Mouse (Mus musculus) hindbrain, embryonic 15.5 days (tissue): ENCODE data around the gene Elp5. TPM values are rescaled to one million over a fixed set of nuclear protein-coding genes. Genes with fewer than 3 reads are reported as not detected.
"Not testable (repeated sequence)": the region's sequence is repeated elsewhere in the genome, so short reads cannot be mapped to it uniquely, and the experiment has no call there.

ENCODE experiments used
- ATAC-seq: fragments of 200-750 bp; cut with Nextera tagmentation; 2 replicates; pipeline ENCODE4 v1.8.0; 2017; ENCODE audit warnings: low read depth, moderate number of reproducible peaks, moderate TSS enrichment; ENCODE audit not compliant: low FRiP score
- H3K27ac ChIP-seq: fragments of 300-500 bp; sonication (generic); replicated peaks from 2 replicates; pipeline ENCODE4 v1.5.1; 2015; ENCODE audit warnings: mild to moderate bottlenecking, inconsistent platforms
- H3K27me3 ChIP-seq: fragments of 300-500 bp; sonication (generic); 2 replicates; pipeline ENCODE4 v1.6.1; 2015; ENCODE audit warnings: control low read depth, inconsistent platforms
- H3K36me3 ChIP-seq: fragments of 300-500 bp; sonication (generic); 2 replicates; pipeline ENCODE4 v1.6.1; 2015; ENCODE audit warnings: control low read depth, inconsistent platforms
- H3K4me1 ChIP-seq: fragments of 300-500 bp; sonication (generic); replicated peaks from 2 replicates; pipeline ENCODE4 v1.6.1; 2015; ENCODE audit warnings: control low read depth, inconsistent platforms
- H3K4me2 ChIP-seq: fragments of 300-500 bp; sonication (generic); 2 replicates; pipeline ENCODE4 v1.6.1; 2015; ENCODE audit warnings: moderate library complexity, mild to moderate bottlenecking, inconsistent platforms
- H3K4me3 ChIP-seq: fragments of 300-500 bp; sonication (generic); 2 replicates; pipeline ENCODE4 v1.5.1; 2015; ENCODE audit warnings: mild to moderate bottlenecking, inconsistent platforms
- H3K9ac ChIP-seq: fragments of 300-500 bp; sonication (generic); 2 replicates; pipeline ENCODE4 v1.6.1; 2015; ENCODE audit warnings: inconsistent platforms
- H3K9me3 ChIP-seq: fragments of 300-500 bp; sonication (generic); 2 replicates; pipeline ENCODE4 v1.6.1; 2016; ENCODE audit warnings: control low read depth, inconsistent platforms
- WGBS: fragments of 180-500 bp; shearing (Covaris S2); methylation state at CpG from one replicate; pipeline ENCODE4 v1.1.7; 2015; 5-methylcytosine and 5-hydroxymethylcytosine counted together
- polyA plus RNA-seq: library from polyadenylated mRNA; unstranded; fragments of >200 nt; fragmentation: Nextera tagmentation; extraction: Ambion mirVana; gene quantifications from 2 replicates; pipeline ENCODE4 v1.2.1, GENCODE M21; 2015

The Elp5 gene
- polyA plus RNA-seq, 1 experiment from 2014 or later: 174 TPM

- no peaks in the 10 kb centered on the region for H3K36me3 ChIP-seq
- H3K27me3 ChIP-seq: no peaks in the 10 kb centered on the region
- H3K4me3 ChIP-seq: peak overlapping the region; percentile 54
- H3K4me2 ChIP-seq: peak overlapping the region; percentile 89
- WGBS: under 1% methylated on average over 40 of the region's 40 CpGs
- H3K4me1 ChIP-seq: peaks cover 86% of the 10 kb centered on the region
- ATAC-seq: peak; percentile 73
- peak overlapping the region; percentile 94 for H3K27ac ChIP-seq
- peak overlapping the region; percentile 26 for H3K9ac ChIP-seq
- no peaks in the 10 kb centered on the region for H3K9me3 ChIP-seq
These were observed 39.2 kb upstream of the Elp5 start for GRCm38 (mm10) chr11:70021264-70022132.

DNA sequence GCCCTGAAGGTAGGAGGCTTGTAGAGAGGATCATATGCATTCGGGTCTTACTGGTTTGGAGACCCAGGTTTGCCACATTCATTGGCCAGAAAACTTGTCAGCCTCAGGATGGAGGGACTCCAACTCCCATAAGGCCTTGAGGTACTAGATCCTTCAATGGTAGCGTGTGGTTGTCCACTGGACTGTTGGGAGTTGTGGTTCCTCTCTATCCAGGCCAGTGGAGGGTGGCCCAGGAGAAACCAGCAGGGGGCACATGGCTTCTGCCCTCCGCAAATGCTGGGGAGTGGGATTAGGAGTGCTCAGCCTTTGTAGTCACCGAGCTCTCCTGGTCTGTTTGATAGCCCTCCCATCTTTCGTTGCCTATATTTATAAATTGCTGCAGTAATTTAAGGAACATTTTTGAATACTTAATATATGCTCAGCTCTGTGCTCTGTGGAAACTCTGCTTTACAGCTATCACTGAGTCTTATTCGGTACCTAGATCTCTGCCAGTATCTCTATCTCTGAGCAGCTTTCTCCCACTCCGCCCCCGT lies 38.5 kb upstream of the Elp5 start:
- ATAC-seq: peak; percentile 68
- under 1% methylated on average over 8 of the region's 8 CpGs for WGBS
- H3K27me3 ChIP-seq: no peaks in the 10 kb centered on the region
- peak overlapping the region; percentile 54 for H3K4me3 ChIP-seq
- H3K9me3 ChIP-seq: no peaks in the 10 kb centered on the region
- peaks cover 79% of the 10 kb centered on the region for H3K4me1 ChIP-seq
- peak overlapping the region; percentile 26 for H3K9ac ChIP-seq
- no peaks in the 10 kb centered on the region for H3K36me3 ChIP-seq
- H3K4me2 ChIP-seq: peak overlapping the region; percentile 89
- peak overlapping the region; percentile 94 for H3K27ac ChIP-seq

DNA sequence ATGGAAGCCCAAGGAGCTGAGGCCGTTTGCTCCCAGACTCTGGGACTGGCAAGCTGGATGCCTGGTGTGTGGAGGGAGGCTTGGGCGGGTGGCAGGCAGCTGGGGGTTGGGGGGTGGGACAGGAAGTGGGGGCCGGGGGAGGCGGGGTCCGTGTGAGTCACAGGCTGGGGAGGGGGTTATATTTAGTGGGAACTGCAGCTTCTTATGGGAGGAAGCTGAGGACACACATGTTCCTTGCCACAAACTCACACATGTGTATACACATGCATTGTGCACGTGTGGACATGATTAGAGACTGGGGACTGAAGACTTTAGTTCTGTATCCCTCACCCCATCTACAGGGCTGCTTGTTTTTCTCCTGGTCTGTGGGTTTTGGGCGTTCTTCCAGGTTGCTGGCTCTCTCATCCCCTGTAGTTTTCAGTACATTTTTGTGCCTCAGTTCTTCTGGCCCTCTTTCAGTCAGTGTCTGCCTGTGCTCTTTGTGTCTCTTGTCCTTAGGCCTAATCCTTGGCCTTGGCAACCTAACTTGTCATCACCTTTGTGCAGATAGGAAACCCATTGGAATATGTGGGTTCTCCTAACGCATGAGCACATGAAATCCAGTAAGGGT lies 37.8 kb upstream of the Elp5 start:
- 21% methylated on average over 7 of the region's 8 CpGs for WGBS
- Histone ChIP-seq H3K27me3 (no peaks in the 10 kb centered on the region), H3K4me2 (peak overlapping the region; percentile 89), H3K9me3 (no peaks in the 10 kb centered on the region), H3K9ac (peak overlapping the region; percentile 26), H3K4me3 (peak overlapping the region; percentile 54), H3K4me1 (peaks cover 76% of the 10 kb centered on the region), H3K27ac (peak overlapping the region; percentile 94), H3K36me3 (no peaks in the 10 kb centered on the region)
- no peak for ATAC-seq

GRCm38 (mm10) chr11:70019495-70020021 lies 37.2 kb upstream of the Elp5 start:
- no peaks in the 10 kb centered on the region for H3K36me3 ChIP-seq
- H3K9ac ChIP-seq: peak overlapping the region; percentile 86
- peak overlapping the region; percentile 94 for H3K27ac ChIP-seq
- no peaks in the 10 kb centered on the region for H3K27me3 ChIP-seq
- H3K4me3 ChIP-seq: peak overlapping the region; percentile 54
- peaks cover 75% of the 10 kb centered on the region for H3K4me1 ChIP-seq
- no peak for ATAC-seq
- WGBS: 8% methylated on average over 2 of the region's 2 CpGs
- no peaks in the 10 kb centered on the region for H3K9me3 ChIP-seq
- H3K4me2 ChIP-seq: peak overlapping the region; percentile 89

GRCm38 (mm10) chr11:70018131-70018990 lies 36.0 kb upstream of the Elp5 start:
- 2% methylated on average over 21 of the region's 25 CpGs for WGBS
- peak overlapping the region; percentile 86 for H3K9ac ChIP-seq
- peaks cover 72% of the 10 kb centered on the region for H3K4me1 ChIP-seq
- H3K4me2 ChIP-seq: peak overlapping the region; percentile 89
- no peaks in the 10 kb centered on the region for H3K27me3 ChIP-seq
- peak overlapping the region; percentile 54 for H3K4me3 ChIP-seq
- no peak for ATAC-seq
- no peaks in the 10 kb centered on the region for H3K36me3 ChIP-seq
- H3K9me3 ChIP-seq: no peaks in the 10 kb centered on the region
- H3K27ac ChIP-seq: peak overlapping the region; percentile 94

GRCm38 (mm10) chr11:70017199-70017767 lies 35.0 kb upstream of the Elp5 start:
- ATAC-seq: no peak
- peaks cover 61% of the 10 kb centered on the region for H3K4me1 ChIP-seq
- peak overlapping the region; percentile 94 for H3K27ac ChIP-seq
- H3K36me3 ChIP-seq: peaks cover 10% of the 10 kb centered on the region
- peak overlapping the region; percentile 54 for H3K4me3 ChIP-seq
- peak overlapping the region; percentile 89 for H3K4me2 ChIP-seq
- no peaks in the 10 kb centered on the region for H3K27me3 ChIP-seq
- no peaks in the 10 kb centered on the region for H3K9me3 ChIP-seq
- WGBS: 46% methylated on average over 7 of the region's 7 CpGs
- peak overlapping the region; percentile 86; the same call in 1 of the 2 replicates for H3K9ac ChIP-seq

DNA sequence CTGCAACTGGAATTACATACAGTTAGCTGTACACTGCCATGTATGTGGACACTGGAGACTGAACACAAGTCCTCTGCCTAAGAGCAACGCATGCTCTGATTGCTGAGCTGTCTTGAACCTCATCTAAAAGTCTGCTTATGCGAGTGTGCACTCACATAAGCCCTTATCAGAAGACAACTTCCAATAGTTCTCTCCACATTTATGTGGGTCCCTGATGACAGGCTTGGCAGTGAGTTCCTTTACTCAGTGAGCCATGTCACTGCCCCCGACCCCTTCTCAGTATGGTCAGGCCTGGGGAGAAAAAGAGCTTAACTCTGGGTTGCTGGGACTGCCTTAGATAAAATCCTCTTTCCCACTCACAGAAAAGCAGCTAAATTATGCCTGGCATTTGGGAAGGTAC lies 34.4 kb upstream of the Elp5 start, which contains the start of gene Dlg4:
Dlg4 (plus strand) TSS at position 274 of the 400 bp plus-strand sequence.
- Histone ChIP-seq H3K36me3 (peaks cover 15% of the 10 kb centered on the region), H3K4me3 (peak within 1 kb of the TSS; percentile 54), H3K9me3 (no peaks in the 10 kb centered on the region), H3K4me1 (peaks cover 55% of the 10 kb centered on the region), H3K27ac (peak within 1 kb of the TSS; percentile 94), H3K9ac (peak within 1 kb of the TSS; percentile 86), H3K27me3 (no peaks in the 10 kb centered on the region), H3K4me2 (peak within 1 kb of the TSS; percentile 89)
- WGBS: 79% methylated on average over 3 of the region's 3 CpGs
- ATAC-seq: no peak

DNA sequence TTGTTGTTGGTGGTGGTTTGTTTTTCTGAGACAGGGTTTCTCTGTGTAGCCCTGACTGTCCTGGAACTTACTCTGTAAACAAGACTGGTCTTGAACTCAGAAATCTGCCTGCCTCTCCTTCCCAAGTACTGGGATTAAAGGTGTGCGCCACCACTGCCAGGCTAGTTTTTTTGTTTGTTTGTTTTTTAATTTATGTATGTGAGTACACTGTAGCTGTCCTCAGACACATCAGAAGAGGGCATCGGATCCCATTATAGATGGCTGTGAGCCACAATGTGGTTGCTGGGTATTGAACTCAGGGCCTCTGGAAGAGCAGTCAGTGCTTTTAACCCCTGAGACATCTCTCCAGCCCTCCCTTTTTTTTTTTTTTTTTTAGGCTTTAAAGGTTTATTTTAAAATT lies 33.9 kb upstream of the Elp5 start:
- H3K4me1 ChIP-seq: peaks cover 55% of the 10 kb centered on the region
- not testable (repeated sequence) for ATAC-seq
- 78% methylated on average over 2 of the region's 2 CpGs for WGBS

GRCm38 (mm10) chr11:70015677-70016076 lies 33.4 kb upstream of the Elp5 start:
- 69% methylated on average over 6 of the region's 6 CpGs for WGBS
- Histone ChIP-seq H3K9me3 (no peaks in the 10 kb centered on the region), H3K4me3 (peak overlapping the region; percentile 61), H3K36me3 (peaks cover 25% of the 10 kb centered on the region), H3K27me3 (no peaks in the 10 kb centered on the region), H3K4me1 (peaks cover 50% of the 10 kb centered on the region), H3K4me2 (peak overlapping the region; percentile 74), H3K9ac (no peak overlapping the region; the same call in 1 of the 2 replicates), H3K27ac (no peak overlapping the region)
- ATAC-seq: no peak

More for the DNA sequence above, 33.9 kb upstream of the Elp5 start:
- not testable (repeated sequence) for H3K27ac ChIP-seq, H3K9me3 ChIP-seq, H3K27me3 ChIP-seq, H3K4me2 ChIP-seq, H3K4me3 ChIP-seq, H3K9ac ChIP-seq
- H3K36me3 ChIP-seq: peaks cover 20% of the 10 kb centered on the region

DNA sequence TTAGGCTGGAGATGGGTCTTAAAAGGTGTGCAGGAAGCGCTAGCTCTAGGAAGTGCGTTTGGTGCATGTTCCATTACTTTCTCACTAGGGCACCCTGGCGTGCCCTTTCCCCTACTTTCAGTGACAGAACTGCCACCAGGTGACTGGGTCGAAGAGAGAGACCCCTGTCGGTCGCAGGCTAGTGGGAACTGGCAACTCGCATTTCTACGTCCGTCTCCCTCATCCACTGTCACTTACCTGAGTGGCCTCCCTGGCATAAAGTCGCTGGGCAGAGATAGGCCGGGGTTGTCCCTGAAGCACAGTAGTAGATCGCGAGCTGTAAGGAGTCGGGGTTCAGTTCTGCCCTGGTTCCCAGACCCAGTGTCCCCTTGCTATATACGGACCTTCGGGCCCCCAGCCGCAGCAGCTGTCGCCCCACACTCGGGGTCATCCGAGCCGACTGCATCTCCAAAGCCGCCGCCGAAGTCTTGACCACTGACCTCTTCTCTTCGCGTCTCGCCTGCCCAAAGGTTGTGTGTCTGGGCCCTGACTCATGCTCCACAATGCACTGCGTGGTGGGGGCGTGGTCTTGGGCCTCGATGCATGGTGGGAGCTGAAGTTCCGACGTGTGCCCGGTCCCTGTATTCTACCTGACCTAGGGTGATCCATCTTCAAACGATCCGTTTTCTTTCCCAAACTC lies 32.7 kb upstream of the Elp5 start, which contains the start of gene Acadvl:
Acadvl (minus strand) TSS at position 532 of the 679 bp plus-strand sequence.
- under 1% methylated on average over 35 of the region's 35 CpGs for WGBS
- H3K4me1 ChIP-seq: peaks cover 44% of the 10 kb centered on the region

More for the DNA sequence above, 32.7 kb upstream of the Elp5 start, which contains the start of gene Acadvl:
- Histone ChIP-seq H3K4me3 (peak within 1 kb of the TSS; percentile 61), H3K27me3 (no peaks in the 10 kb centered on the region), H3K9me3 (no peaks in the 10 kb centered on the region), H3K36me3 (peaks cover 30% of the 10 kb centered on the region), H3K4me2 (peak within 1 kb of the TSS; percentile 74), H3K9ac (peak within 1 kb of the TSS; percentile 78), H3K27ac (peak within 1 kb of the TSS; percentile 72)
- peak; percentile 82 for ATAC-seq
